Mouse (Mus musculus): ENCODE results near the gene Cnga4. TPM values are rescaled to one million over a fixed set of nuclear protein-coding genes. Genes with fewer than 3 reads are reported as not detected.
"Not testable (repeated sequence)": the region's sequence is repeated elsewhere in the genome, so short reads cannot be mapped to it uniquely, and the experiment has no call there.

Cnga4 gene
- polyA plus RNA-seq, 1 experiment from 2014 or later, result 0.08 TPM

DNA sequence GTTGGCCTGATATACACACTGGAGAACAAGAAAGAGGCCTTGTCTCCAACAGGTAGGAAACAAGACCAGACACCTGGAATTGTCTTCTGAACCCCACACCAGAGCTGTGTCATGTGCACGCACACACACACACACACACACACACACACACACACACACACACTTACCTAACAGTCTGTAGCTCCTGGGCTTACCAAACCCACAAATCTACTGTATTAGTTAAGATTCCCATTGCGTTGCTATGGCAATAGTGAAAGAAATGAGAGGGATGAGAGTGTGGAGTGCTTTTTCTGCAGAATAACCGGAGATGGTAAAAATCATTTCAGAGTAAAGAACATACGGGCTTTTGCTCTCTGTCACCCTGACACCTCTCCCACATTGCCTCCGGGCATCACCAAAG lies 13.7 kb downstream of the Cnga4 start:
- H3K4me2 ChIP-seq (replicated peaks), result no peak overlapping the region
- no peaks in the 10 kb centered on the region for H3K27me3 ChIP-seq
- no peaks in the 10 kb centered on the region for H3K9me3 ChIP-seq
- no peaks in the 10 kb centered on the region for H3K36me3 ChIP-seq
- H3K4me1 ChIP-seq, result no peaks in the 10 kb centered on the region
- H3K4me3 ChIP-seq, result no peak overlapping the region
- ATAC-seq (ENCODE audit: insufficient number of reproducible peaks, insufficient read depth, low FRiP score, low TSS enrichment), result no peak
- WGBS, result 82% methylated on average over 5 of the region's 5 CpGs
- no peak overlapping the region for H3K27ac ChIP-seq
- H3K9ac ChIP-seq, result no peak overlapping the region

DNA sequence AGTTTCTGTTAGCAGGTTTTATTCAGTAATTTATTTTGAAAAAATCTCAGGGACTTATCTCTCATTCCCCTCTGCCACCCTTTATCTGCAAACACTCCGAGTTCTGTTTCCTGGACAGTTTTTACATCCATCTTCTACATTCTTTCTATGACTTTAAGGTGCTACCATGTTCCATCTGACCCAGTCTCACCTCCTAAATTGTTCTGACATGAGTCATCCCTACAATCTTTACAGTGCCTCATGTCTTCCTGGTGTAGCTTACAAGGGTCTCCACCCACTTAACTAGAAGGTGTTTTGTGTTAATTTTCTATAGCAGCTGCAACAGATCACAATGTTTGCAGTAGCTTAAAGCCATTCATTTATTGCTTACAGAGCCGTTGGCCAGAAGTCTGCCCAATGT lies 16.5 kb downstream of the Cnga4 start:
- Histone ChIP-seq H3K27me3 (peaks cover 26% of the 10 kb centered on the region), H3K4me2 (replicated peaks) (no peak overlapping the region), H3K9me3 (no peaks in the 10 kb centered on the region), H3K4me1 (no peaks in the 10 kb centered on the region), H3K9ac (no peak overlapping the region), H3K27ac (no peak overlapping the region), H3K36me3 (no peaks in the 10 kb centered on the region), H3K4me3 (no peak overlapping the region)
- WGBS, result 57% methylated on average over 2 of the region's 2 CpGs
- ATAC-seq (ENCODE audit: insufficient number of reproducible peaks, insufficient read depth, low FRiP score, low TSS enrichment), result no peak

DNA sequence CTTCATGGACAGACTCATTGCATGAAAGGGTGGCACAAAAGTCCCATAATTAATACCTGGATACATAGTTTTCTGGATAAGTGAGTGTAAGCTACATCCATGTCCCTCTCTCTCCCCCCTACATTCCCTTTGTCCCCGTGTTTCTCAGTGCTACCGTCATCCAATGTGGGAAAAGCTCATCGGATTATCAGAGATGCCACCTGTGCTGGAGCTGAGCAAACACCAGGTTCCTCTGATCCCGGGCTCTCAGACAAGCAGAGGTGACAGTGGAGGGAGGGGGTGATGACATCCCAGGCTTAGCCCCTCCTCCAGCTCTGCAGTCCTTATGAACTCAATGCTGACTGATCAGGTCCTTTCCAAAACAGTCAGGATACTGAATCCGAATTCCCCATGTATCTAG lies 20.0 kb downstream of the Cnga4 start:
- Histone ChIP-seq H3K4me3 (no peak overlapping the region), H3K27me3 (peaks cover 46% of the 10 kb centered on the region), H3K9me3 (no peaks in the 10 kb centered on the region), H3K27ac (no peak overlapping the region), H3K9ac (no peak overlapping the region), H3K36me3 (no peaks in the 10 kb centered on the region), H3K4me2 (replicated peaks) (no peak overlapping the region), H3K4me1 (no peaks in the 10 kb centered on the region)
- 21% methylated on average over 5 of the region's 5 CpGs for WGBS
- ATAC-seq (ENCODE audit: insufficient number of reproducible peaks, insufficient read depth, low FRiP score, low TSS enrichment), result no peak

DNA sequence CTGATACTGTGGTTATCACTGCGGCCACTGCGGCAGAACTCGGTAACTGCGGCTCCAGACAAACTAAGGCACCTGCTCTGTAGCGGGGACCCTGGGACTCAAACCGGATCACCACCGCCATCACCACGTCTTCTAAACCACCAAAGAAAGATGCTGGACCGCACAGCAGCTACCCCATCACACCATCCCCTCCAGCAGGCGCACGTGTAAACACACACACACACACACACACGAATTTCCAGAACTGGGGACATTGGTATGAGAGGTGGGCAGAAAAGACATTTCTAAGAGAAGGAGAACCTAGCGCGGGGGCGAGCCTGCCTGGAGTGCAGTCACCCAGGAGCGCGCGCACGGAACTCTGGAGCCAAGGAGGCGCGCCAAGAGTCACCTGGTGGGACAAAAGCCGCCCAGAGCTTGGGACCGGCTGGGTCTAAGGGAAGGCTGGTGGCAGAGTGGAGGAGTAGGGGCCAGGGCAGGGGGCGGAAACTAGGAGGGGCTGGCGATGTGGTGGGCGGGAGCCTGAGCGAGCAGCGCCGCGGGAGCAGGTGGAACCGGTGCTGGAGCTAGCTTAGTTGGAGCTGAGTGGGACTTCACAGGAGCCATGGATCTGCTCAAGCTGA lies 21.2 kb downstream of the Cnga4 start, which contains the start of gene Cckbr:
Cckbr (plus strand) TSS at position 308 of the 620 bp plus-strand sequence.
- 3% methylated on average over 31 of the region's 31 CpGs for WGBS
- no peaks in the 10 kb centered on the region for H3K36me3 ChIP-seq
- H3K9ac ChIP-seq, result peak within 1 kb of the TSS; percentile 31; the same call in 1 of the 2 replicates
- H3K4me1 ChIP-seq, result no peaks in the 10 kb centered on the region
- peak within 1 kb of the TSS; percentile 70 for H3K4me2 ChIP-seq (replicated peaks)
- no peak within 1 kb of the TSS for H3K27ac ChIP-seq
- no peaks in the 10 kb centered on the region for H3K9me3 ChIP-seq
- ATAC-seq (ENCODE audit: insufficient number of reproducible peaks, insufficient read depth, low FRiP score, low TSS enrichment), result peak; percentile 54; the same call in 1 of the 2 replicates
- peaks cover 50% of the 10 kb centered on the region for H3K27me3 ChIP-seq
- peak within 1 kb of the TSS; percentile 42 for H3K4me3 ChIP-seq

DNA sequence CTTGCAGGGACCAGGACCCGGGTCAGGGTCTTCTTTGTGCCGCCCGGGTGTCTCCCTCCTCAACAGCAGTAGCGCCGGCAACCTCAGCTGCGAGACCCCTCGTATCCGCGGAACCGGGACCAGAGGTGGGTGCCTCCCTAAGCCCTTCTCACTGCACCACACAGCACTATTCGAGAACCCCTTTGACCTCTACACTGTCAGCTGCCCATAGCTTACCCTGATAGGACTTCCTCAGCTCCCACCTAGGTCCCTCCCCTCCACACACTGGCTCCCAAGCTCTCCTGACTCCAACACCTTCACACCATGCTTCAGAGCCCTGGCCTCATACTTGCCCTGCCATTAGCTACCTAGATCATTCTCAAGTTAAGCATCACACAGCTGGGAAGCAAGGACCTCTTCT lies 21.7 kb downstream of the Cnga4 start:
- H3K4me2 ChIP-seq (replicated peaks), result peak overlapping the region; percentile 70
- H3K9ac ChIP-seq, result peak overlapping the region; percentile 31; the same call in 1 of the 2 replicates
- H3K27ac ChIP-seq, result no peak overlapping the region
- no peaks in the 10 kb centered on the region for H3K4me1 ChIP-seq
- H3K4me3 ChIP-seq, result peak overlapping the region; percentile 42
- 4% methylated on average over 11 of the region's 11 CpGs for WGBS
- peak; percentile 36; the same call in 1 of the 2 replicates for ATAC-seq (ENCODE audit: insufficient number of reproducible peaks, insufficient read depth, low FRiP score, low TSS enrichment)
- no peaks in the 10 kb centered on the region for H3K36me3 ChIP-seq
- peaks cover 50% of the 10 kb centered on the region for H3K27me3 ChIP-seq
- H3K9me3 ChIP-seq, result no peaks in the 10 kb centered on the region

DNA sequence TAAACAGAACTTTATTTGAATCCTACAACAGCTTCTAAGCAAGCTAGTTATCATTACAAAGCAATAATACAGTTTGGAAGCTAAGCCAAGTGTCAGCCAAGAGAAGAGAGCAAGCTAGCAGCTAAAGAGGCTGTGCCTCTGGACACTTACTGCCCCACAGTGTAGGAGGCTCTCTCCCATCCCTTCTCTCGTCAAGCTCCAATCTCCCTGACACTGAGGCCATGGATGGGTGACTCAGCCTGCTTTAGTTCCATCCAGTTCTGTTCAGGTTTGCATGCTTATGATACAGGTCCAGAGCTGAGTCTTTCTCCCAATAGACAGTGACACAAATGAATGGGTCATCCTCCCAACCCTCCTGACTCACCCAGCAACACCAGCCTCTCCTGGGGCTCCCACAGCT lies 27.7 kb downstream of the Cnga4 start:
- Histone ChIP-seq H3K9ac (no peak overlapping the region), H3K4me3 (no peak overlapping the region), H3K27me3 (peaks cover 13% of the 10 kb centered on the region), H3K4me1 (no peaks in the 10 kb centered on the region), H3K36me3 (no peaks in the 10 kb centered on the region), H3K27ac (no peak overlapping the region), H3K4me2 (replicated peaks) (no peak overlapping the region), H3K9me3 (no peaks in the 10 kb centered on the region)
- ATAC-seq (ENCODE audit: insufficient number of reproducible peaks, insufficient read depth, low FRiP score, low TSS enrichment), result no peak
- WGBS, result 23% methylated on average over 1 of the region's 1 CpGs

DNA sequence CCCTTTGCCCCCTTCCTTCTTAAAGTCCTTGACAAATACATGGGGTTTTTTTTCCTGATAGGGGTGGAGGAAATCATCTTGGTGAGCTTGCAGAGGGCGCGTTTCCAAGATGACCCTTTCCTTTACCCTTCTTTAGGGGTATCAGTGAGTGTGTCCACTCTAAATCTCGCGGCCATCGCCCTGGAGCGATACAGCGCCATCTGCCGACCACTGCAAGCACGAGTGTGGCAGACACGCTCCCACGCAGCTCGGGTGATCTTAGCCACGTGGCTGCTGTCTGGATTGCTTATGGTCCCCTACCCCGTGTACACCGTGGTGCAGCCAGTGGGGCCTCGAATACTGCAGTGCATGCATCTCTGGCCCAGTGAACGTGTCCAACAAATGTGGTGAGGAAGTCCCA lies 29.5 kb downstream of the Cnga4 start:
- H3K9ac ChIP-seq, result no peak overlapping the region
- no peaks in the 10 kb centered on the region for H3K9me3 ChIP-seq
- no peaks in the 10 kb centered on the region for H3K36me3 ChIP-seq
- H3K4me1 ChIP-seq, result no peaks in the 10 kb centered on the region
- WGBS, result 86% methylated on average over 17 of the region's 17 CpGs
- ATAC-seq (ENCODE audit: insufficient number of reproducible peaks, insufficient read depth, low FRiP score, low TSS enrichment), result no peak
- H3K27ac ChIP-seq, result no peak overlapping the region
- H3K27me3 ChIP-seq, result 0 out of 2 replicates have a peak, but pooled peaks cover 4% of the 10 kb centered on the region
- H3K4me3 ChIP-seq, result no peak overlapping the region
- H3K4me2 ChIP-seq (replicated peaks), result no peak overlapping the region

DNA sequence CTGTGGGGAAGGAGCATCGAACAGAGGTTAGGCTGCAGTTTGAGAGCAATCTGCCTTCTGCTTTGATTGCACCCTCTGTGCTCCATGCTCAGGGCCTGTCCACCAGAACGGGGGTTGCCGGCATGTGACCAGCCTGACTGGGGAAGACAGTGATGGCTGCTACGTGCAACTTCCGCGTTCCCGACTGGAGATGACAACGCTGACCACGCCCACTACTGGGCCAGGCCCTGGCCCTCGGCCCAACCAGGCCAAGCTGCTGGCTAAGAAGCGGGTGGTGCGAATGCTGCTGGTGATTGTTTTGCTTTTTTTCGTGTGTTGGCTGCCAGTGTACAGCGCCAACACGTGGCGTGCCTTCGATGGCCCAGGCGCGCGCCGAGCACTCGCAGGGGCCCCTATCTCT lies 30.4 kb downstream of the Cnga4 start:
- H3K36me3 ChIP-seq, result no peaks in the 10 kb centered on the region
- no peaks in the 10 kb centered on the region for H3K9me3 ChIP-seq
- ATAC-seq (ENCODE audit: insufficient number of reproducible peaks, insufficient read depth, low FRiP score, low TSS enrichment), result no peak
- H3K4me1 ChIP-seq, result no peaks in the 10 kb centered on the region
- H3K4me2 ChIP-seq (replicated peaks), result no peak overlapping the region
- no peak overlapping the region for H3K4me3 ChIP-seq
- no peak overlapping the region for H3K27ac ChIP-seq
- H3K27me3 ChIP-seq, result 0 out of 2 replicates have a peak, but pooled peaks cover 2% of the 10 kb centered on the region
- WGBS, result 87% methylated on average over 22 of the region's 22 CpGs
- no peak overlapping the region for H3K9ac ChIP-seq

DNA sequence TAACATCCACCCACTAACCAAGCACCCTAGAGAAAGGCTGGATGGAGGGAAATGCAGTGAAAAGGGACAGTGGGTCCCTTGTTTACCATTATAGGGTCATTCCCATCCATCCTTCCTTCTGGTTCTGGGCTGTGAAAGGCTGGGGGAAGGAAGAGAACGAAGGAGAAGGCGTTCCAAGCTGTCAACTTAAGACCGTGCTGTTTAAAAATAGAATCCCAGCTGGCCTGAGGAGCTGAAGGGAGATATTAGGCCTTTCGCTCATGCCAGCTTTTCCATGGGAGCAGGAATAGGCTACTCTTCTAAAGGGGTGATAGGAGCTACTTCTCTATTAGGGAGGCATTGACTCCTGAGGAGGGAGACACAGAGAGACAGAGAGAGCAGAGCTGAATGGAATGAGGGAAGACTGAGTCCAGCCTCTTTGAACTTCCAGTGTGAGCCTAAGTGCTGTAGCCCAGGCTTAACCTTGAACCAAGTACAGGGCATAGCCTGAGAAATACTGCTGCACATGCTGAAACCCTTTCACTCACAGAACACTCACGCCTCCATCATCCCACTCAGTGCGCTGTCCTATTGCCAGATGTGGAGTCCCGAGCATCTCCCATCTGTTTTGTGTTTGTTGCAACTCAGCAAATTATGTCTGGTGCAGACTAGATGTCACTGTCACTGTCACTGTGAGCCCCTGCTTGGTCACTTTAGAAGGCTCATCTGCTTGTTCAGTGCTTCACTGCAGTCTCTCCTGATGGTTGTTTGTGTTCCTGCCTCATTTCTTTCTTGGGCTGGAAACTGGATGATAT lies 33.8 kb downstream of the Cnga4 start:
- no peaks in the 10 kb centered on the region for H3K27me3 ChIP-seq
- H3K36me3 ChIP-seq, result no peaks in the 10 kb centered on the region
- no peak overlapping the region for H3K27ac ChIP-seq
- H3K9ac ChIP-seq, result no peak overlapping the region
- no peak overlapping the region for H3K4me2 ChIP-seq (replicated peaks)
- 58% methylated on average over 7 of the region's 7 CpGs for WGBS
- ATAC-seq (ENCODE audit: insufficient number of reproducible peaks, insufficient read depth, low FRiP score, low TSS enrichment), result no peak
- H3K9me3 ChIP-seq, result no peaks in the 10 kb centered on the region
- no peak overlapping the region for H3K4me3 ChIP-seq
- no peaks in the 10 kb centered on the region for H3K4me1 ChIP-seq

DNA sequence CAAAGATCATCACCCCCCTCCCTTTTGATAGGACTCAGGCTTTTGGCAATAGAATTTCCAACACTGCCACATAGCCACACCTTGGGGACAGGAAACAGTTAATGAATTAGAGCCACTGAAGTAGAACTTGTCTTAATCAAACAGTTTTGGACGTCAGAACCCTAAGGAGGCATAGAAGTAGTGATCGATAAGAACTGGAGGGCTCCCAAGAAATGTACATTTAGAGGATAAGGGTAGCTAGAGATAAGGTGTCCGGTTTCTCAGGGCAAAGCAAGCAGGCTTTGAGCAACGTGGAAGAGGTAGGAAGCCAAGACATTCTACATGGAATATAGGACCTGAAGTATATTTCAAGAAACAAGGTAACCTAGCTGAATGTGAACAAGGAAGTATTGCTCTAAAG lies 37.1 kb downstream of the Cnga4 start:
- no peaks in the 10 kb centered on the region for H3K27me3 ChIP-seq
- H3K27ac ChIP-seq, result no peak overlapping the region
- no peaks in the 10 kb centered on the region for H3K9me3 ChIP-seq
- no peaks in the 10 kb centered on the region for H3K36me3 ChIP-seq
- no peak overlapping the region for H3K4me3 ChIP-seq
- no peak overlapping the region for H3K9ac ChIP-seq
- no peaks in the 10 kb centered on the region for H3K4me1 ChIP-seq
- ATAC-seq (ENCODE audit: insufficient number of reproducible peaks, insufficient read depth, low FRiP score, low TSS enrichment), result no peak
- WGBS, result 66% methylated on average over 4 of the region's 4 CpGs
- no peak overlapping the region for H3K4me2 ChIP-seq (replicated peaks)

DNA sequence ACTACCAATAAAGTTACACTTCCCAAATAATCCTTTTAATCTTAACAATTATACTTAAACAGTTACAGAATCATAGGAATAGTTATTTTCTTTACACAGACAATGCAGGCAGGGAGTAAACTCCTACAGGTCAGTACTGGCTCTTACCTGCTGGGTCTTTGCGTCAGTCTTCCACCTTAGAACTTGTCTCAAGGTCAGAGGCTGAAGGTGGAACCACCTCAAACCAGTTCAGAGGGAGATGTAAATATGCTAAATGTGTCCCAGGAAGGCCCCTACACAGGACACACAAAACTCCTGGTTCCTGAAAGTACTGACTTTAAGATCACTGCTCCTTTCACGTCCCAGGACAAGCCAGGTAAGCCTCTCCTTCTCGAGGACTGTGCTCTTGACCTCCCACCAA lies 40.7 kb downstream of the Cnga4 start:
- Histone ChIP-seq H3K27ac (no peak overlapping the region), H3K9me3 (no peaks in the 10 kb centered on the region), H3K27me3 (no peaks in the 10 kb centered on the region), H3K4me2 (replicated peaks) (no peak overlapping the region), H3K9ac (no peak overlapping the region), H3K4me3 (no peak overlapping the region), H3K36me3 (no peaks in the 10 kb centered on the region), H3K4me1 (no peaks in the 10 kb centered on the region)
- WGBS, result 67% methylated on average over 3 of the region's 3 CpGs
- no peak for ATAC-seq (ENCODE audit: insufficient number of reproducible peaks, insufficient read depth, low FRiP score, low TSS enrichment)

DNA sequence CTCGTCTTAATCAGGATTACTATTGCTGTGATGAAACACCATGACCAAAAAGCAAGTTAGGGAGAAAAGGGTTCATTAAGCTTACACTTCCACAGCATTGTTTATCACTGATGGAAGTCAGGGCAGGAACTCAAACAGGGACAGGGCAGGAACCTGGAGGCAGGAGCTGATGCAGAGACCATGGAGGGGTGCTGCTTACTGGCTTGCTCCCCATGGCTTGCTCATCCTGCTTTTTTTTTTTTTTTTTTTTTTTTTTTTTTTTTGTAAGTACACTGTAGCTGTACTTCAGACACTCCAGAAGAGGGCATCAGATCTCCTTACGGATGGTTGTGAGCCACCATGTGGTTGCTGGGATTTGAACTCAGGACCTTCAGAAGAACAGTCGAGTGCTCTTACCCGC lies 49.0 kb downstream of the Cnga4 start:
- not testable (repeated sequence) for H3K9ac ChIP-seq; H3K27ac ChIP-seq; H3K4me2 ChIP-seq (replicated peaks); H3K4me3 ChIP-seq; H3K27me3 ChIP-seq; ATAC-seq (ENCODE audit: insufficient number of reproducible peaks, insufficient read depth, low FRiP score, low TSS enrichment); H3K36me3 ChIP-seq; H3K9me3 ChIP-seq; H3K4me1 ChIP-seq
- 84% methylated on average over 4 of the region's 4 CpGs for WGBS

All from embryonic facial prominence, embryonic 12.5 days (tissue).